Mouse (Mus musculus): ENCODE data around the gene Pex16. TPM values are rescaled to one million over a fixed set of nuclear protein-coding genes. Genes with fewer than 3 reads are reported as not detected.

Gene Pex16
- polyA plus RNA-seq, 1 experiment from 2014 or later, result 14.2 TPM

GRCm38 (mm10) chr2:92423702-92424461 lies 49.4 kb downstream of the Pex16 start:
- no peak overlapping the region for H3K9ac ChIP-seq (ENCODE audit: low read length)
- ATAC-seq (ENCODE audit: insufficient number of reproducible peaks, low FRiP score, low TSS enrichment, low read depth) (no peak), DNase-seq (ENCODE audit: low spot score) (no peak)
- no peaks in the 10 kb centered on the region; the same call in 1 of the 2 replicates for H3K36me3 ChIP-seq (ENCODE audit: control insufficient read depth, insufficient read depth, low read length)
- H3K4me3 ChIP-seq (ENCODE audit: low read depth, low read length), result no peak overlapping the region
- no peaks in the 10 kb centered on the region for H3K4me1 ChIP-seq (ENCODE audit: control insufficient read depth, insufficient read depth, low read length)
- H3K27ac ChIP-seq (replicated peaks; ENCODE audit: low read depth, low read length), result no peak overlapping the region
- 86% methylated on average over 9 of the region's 9 CpGs for WGBS
- H3K27me3 ChIP-seq (ENCODE audit: control insufficient read depth, insufficient read depth, low read length), result no peaks in the 10 kb centered on the region
- H3K9me3 ChIP-seq (ENCODE audit: control insufficient read depth, low read length), result no peaks in the 10 kb centered on the region
- no peak overlapping the region for H3K4me2 ChIP-seq (ENCODE audit: low read depth, severe bottlenecking)

- DNase-seq (ENCODE audit: low spot score) (no peak), ATAC-seq (ENCODE audit: insufficient number of reproducible peaks, low FRiP score, low TSS enrichment, low read depth) (0 out of 2 replicates have a peak, but pooled peaks have one; percentile 23)
- Histone ChIP-seq H3K4me3 (ENCODE audit: low read depth, low read length) (no peak overlapping the region), H3K4me2 (ENCODE audit: low read depth, severe bottlenecking) (no peak overlapping the region), H3K9me3 (ENCODE audit: control insufficient read depth, low read length) (no peaks in the 10 kb centered on the region), H3K36me3 (ENCODE audit: control insufficient read depth, insufficient read depth, low read length) (no peaks in the 10 kb centered on the region; the same call in 1 of the 2 replicates), H3K4me1 (ENCODE audit: control insufficient read depth, insufficient read depth, low read length) (no peaks in the 10 kb centered on the region), H3K27me3 (ENCODE audit: control insufficient read depth, insufficient read depth, low read length) (no peaks in the 10 kb centered on the region), H3K27ac (replicated peaks; ENCODE audit: low read depth, low read length) (peak overlapping the region; percentile 52; the same call in 1 of the 2 replicates), H3K9ac (ENCODE audit: low read length) (no peak overlapping the region)
- 87% methylated on average over 9 of the region's 9 CpGs for WGBS
Observed at GRCm38 (mm10) chr2:92424462-92425308, 50.2 kb downstream of the Pex16 start.

GRCm38 (mm10) chr2:92425366-92425765 lies 50.9 kb downstream of the Pex16 start:
- WGBS, result 95% methylated on average over 4 of the region's 4 CpGs
- no peak overlapping the region for H3K9ac ChIP-seq (ENCODE audit: low read length)
- ATAC-seq (ENCODE audit: insufficient number of reproducible peaks, low FRiP score, low TSS enrichment, low read depth) (no peak), DNase-seq (ENCODE audit: low spot score) (no peak)
- H3K9me3 ChIP-seq (ENCODE audit: control insufficient read depth, low read length), result no peaks in the 10 kb centered on the region
- no peak overlapping the region for H3K27ac ChIP-seq (replicated peaks; ENCODE audit: low read depth, low read length)
- H3K27me3 ChIP-seq (ENCODE audit: control insufficient read depth, insufficient read depth, low read length), result no peaks in the 10 kb centered on the region
- H3K4me2 ChIP-seq (ENCODE audit: low read depth, severe bottlenecking), result no peak overlapping the region
- H3K4me1 ChIP-seq (ENCODE audit: control insufficient read depth, insufficient read depth, low read length), result no peaks in the 10 kb centered on the region
- no peaks in the 10 kb centered on the region; the same call in 1 of the 2 replicates for H3K36me3 ChIP-seq (ENCODE audit: control insufficient read depth, insufficient read depth, low read length)
- no peak overlapping the region for H3K4me3 ChIP-seq (ENCODE audit: low read depth, low read length)

GRCm38 (mm10) chr2:92426426-92426825 lies 52.0 kb downstream of the Pex16 start:
- Histone ChIP-seq H3K4me3 (ENCODE audit: low read depth, low read length) (no peak overlapping the region), H3K9me3 (ENCODE audit: control insufficient read depth, low read length) (no peaks in the 10 kb centered on the region), H3K27me3 (ENCODE audit: control insufficient read depth, insufficient read depth, low read length) (no peaks in the 10 kb centered on the region), H3K36me3 (ENCODE audit: control insufficient read depth, insufficient read depth, low read length) (no peaks in the 10 kb centered on the region; the same call in 1 of the 2 replicates), H3K4me2 (ENCODE audit: low read depth, severe bottlenecking) (no peak overlapping the region), H3K9ac (ENCODE audit: low read length) (no peak overlapping the region), H3K27ac (replicated peaks; ENCODE audit: low read depth, low read length) (no peak overlapping the region), H3K4me1 (ENCODE audit: control insufficient read depth, insufficient read depth, low read length) (peaks cover 4% of the 10 kb centered on the region)
- no peak for DNase-seq (ENCODE audit: low spot score)
- no peak for ATAC-seq (ENCODE audit: insufficient number of reproducible peaks, low FRiP score, low TSS enrichment, low read depth)
- 84% methylated on average over 3 of the region's 3 CpGs for WGBS

- Histone ChIP-seq H3K27ac (replicated peaks; ENCODE audit: low read depth, low read length) (no peak overlapping the region), H3K4me1 (ENCODE audit: control insufficient read depth, insufficient read depth, low read length) (peaks cover 17% of the 10 kb centered on the region)
Observed at GRCm38 (mm10) chr2:92427882-92428281, 53.4 kb downstream of the Pex16 start.

GRCm38 (mm10) chr2:92430089-92430488 lies 55.6 kb downstream of the Pex16 start:
- H3K4me3 ChIP-seq (ENCODE audit: low read depth, low read length), result no peak overlapping the region
- H3K4me2 ChIP-seq (ENCODE audit: low read depth, severe bottlenecking), result no peak overlapping the region
- H3K9me3 ChIP-seq (ENCODE audit: control insufficient read depth, low read length), result no peaks in the 10 kb centered on the region
- 87% methylated on average over 2 of the region's 2 CpGs for WGBS
- peaks cover 19% of the 10 kb centered on the region for H3K4me1 ChIP-seq (ENCODE audit: control insufficient read depth, insufficient read depth, low read length)
- ATAC-seq (ENCODE audit: insufficient number of reproducible peaks, low FRiP score, low TSS enrichment, low read depth), result no peak
- H3K36me3 ChIP-seq (ENCODE audit: control insufficient read depth, insufficient read depth, low read length), result no peaks in the 10 kb centered on the region; the same call in 1 of the 2 replicates
- H3K27ac ChIP-seq (replicated peaks; ENCODE audit: low read depth, low read length), result no peak overlapping the region
- no peaks in the 10 kb centered on the region; the same call in 1 of the 2 replicates for H3K27me3 ChIP-seq (ENCODE audit: control insufficient read depth, insufficient read depth, low read length)
- H3K9ac ChIP-seq (ENCODE audit: low read length), result no peak overlapping the region
- no peak for DNase-seq (ENCODE audit: low spot score)

More at GRCm38 (mm10) chr2:92427882-92428281, 53.4 kb downstream of the Pex16 start:
- no peak overlapping the region for H3K4me3 ChIP-seq (ENCODE audit: low read depth, low read length)
- no peaks in the 10 kb centered on the region for H3K27me3 ChIP-seq (ENCODE audit: control insufficient read depth, insufficient read depth, low read length)
- no peak overlapping the region for H3K4me2 ChIP-seq (ENCODE audit: low read depth, severe bottlenecking)
- H3K9me3 ChIP-seq (ENCODE audit: control insufficient read depth, low read length), result no peaks in the 10 kb centered on the region
- WGBS, result 72% methylated on average over 6 of the region's 6 CpGs
- ATAC-seq (ENCODE audit: insufficient number of reproducible peaks, low FRiP score, low TSS enrichment, low read depth) (peak; percentile 48; the same call in 1 of the 2 replicates), DNase-seq (ENCODE audit: low spot score) (no peak)
- H3K36me3 ChIP-seq (ENCODE audit: control insufficient read depth, insufficient read depth, low read length), result no peaks in the 10 kb centered on the region; the same call in 1 of the 2 replicates
- no peak overlapping the region for H3K9ac ChIP-seq (ENCODE audit: low read length)

Small RNA genes lying within 50 kb of the gene (microRNA-seq; reads per million reads assigned to microRNA genes)
- not detected for gene Mir7000

Other genes with a start within 250 kb of the Pex16 start
- 11.8 and 13.2 TPM in 2 replicates for gene Large2, start 193 bp downstream of the Pex16 start, polyA plus RNA-seq (2014; fragmentation: Nextera tagmentation; extraction: Ambion mirVana)
- gene 1700029I15Rik, start 7.9 kb downstream of the Pex16 start, polyA plus RNA-seq (2014; fragmentation: Nextera tagmentation; extraction: Ambion mirVana), result 1.2 and 1.9 TPM in 2 replicates
- 15.1 and 19.9 TPM in 2 replicates for gene Mapk8ip1, start 26.6 kb downstream of the Pex16 start, polyA plus RNA-seq (2014; fragmentation: Nextera tagmentation; extraction: Ambion mirVana)
- 18.0 and 18.1 TPM in 2 replicates for gene Cry2, start 59.4 kb downstream of the Pex16 start, polyA plus RNA-seq (2014; fragmentation: Nextera tagmentation; extraction: Ambion mirVana)
- gene Slc35c1, start 85.9 kb downstream of the Pex16 start, polyA plus RNA-seq (2014; fragmentation: Nextera tagmentation; extraction: Ambion mirVana), result 8.2 and 9.8 TPM in 2 replicates
- 2.3 and 2.5 TPM in 2 replicates for gene Chst1, start 225.0 kb downstream of the Pex16 start, polyA plus RNA-seq (2014; fragmentation: Nextera tagmentation; extraction: Ambion mirVana)